Comparison of ENCODE assay signal across 8 mouse cellular contexts in genomic region chr1:157458421-157459208, GRCm38 (mm10). TPM values are rescaled to one million over a fixed set of nuclear protein-coding genes. Genes with fewer than 3 reads are reported as not detected.
DNase-seq lines count a peak whose midpoint lies in the region; ATAC-seq lines count a peak whose summit lies in the region.

Gene Cryzl2, plus strand, starts transcription at chr1:157458577.

- peak; percentile 62 for DNase-seq in right cerebral cortex, postnatal 14 days
- DNase-seq in right cerebral cortex, postnatal 36 days (ENCODE audit: low spot score in 2 of 2): no peak
- DNase-seq in heart, embryonic 10.5 days (ENCODE audit: low spot score): peak; percentile 95
- DNase-seq in kidney, adult 8-10 months: peak; percentile 90
- peak; percentile 79 for DNase-seq in thymus, postnatal 25 days

- peak within 1 kb of the TSS; percentile 65 for H3K4me2 ChIP-seq in embryonic facial prominence, embryonic 13.5 days
- H3K4me2 ChIP-seq in lung, embryonic 16.5 days (ENCODE audit: low read depth, low read length): peak within 1 kb of the TSS; percentile 80

- H3K36me3 ChIP-seq in embryonic facial prominence, embryonic 13.5 days: no peaks in the 10 kb centered on the region
- 0 out of 2 replicates have a peak, but pooled peaks cover 4% of the 10 kb centered on the region for H3K36me3 ChIP-seq in heart, embryonic 10.5 days
- no peaks in the 10 kb centered on the region for H3K36me3 ChIP-seq in lung, embryonic 16.5 days (ENCODE audit: control insufficient read depth, insufficient read depth, low read length)

- 0 out of 2 replicates have a peak, but pooled peaks cover 6% of the 10 kb centered on the region for H3K4me1 ChIP-seq in embryonic facial prominence, embryonic 13.5 days
- H3K4me1 ChIP-seq in heart, embryonic 10.5 days: peaks cover 24% of the 10 kb centered on the region
- peaks cover 3% of the 10 kb centered on the region; the same call in 1 of the 2 replicates for H3K4me1 ChIP-seq in lung, embryonic 16.5 days (replicated peaks; ENCODE audit: control insufficient read depth, insufficient read depth, low read length)

- WGBS in embryonic facial prominence, embryonic 13.5 days: 8% methylated on average over 27 of the region's 29 CpGs
- 9% methylated on average over 27 of the region's 29 CpGs for WGBS in heart, embryonic 10.5 days
- 7% methylated on average over 23 of the region's 29 CpGs for WGBS in lung, embryonic 16.5 days

- peak within 1 kb of the TSS; percentile 62 for H3K9ac ChIP-seq in embryonic facial prominence, embryonic 13.5 days
- H3K9ac ChIP-seq in lung, embryonic 16.5 days (ENCODE audit: low read length): peak within 1 kb of the TSS; percentile 66

- ATAC-seq in embryonic facial prominence, embryonic 13.5 days (ENCODE audit: insufficient number of reproducible peaks, insufficient read depth, low FRiP score, low TSS enrichment, low read depth): peak; percentile 79
- peak; percentile 97 for ATAC-seq in lung, embryonic 16.5 days (ENCODE audit: low read depth)
- peak; percentile 86 for ATAC-seq in neutrophil, adult 5-6 weeks (ENCODE audit: extremely low read depth, insufficient number of reproducible peaks, low FRiP score, poor library complexity, severe bottlenecking)

- H3K9me3 ChIP-seq in embryonic facial prominence, embryonic 13.5 days: no peaks in the 10 kb centered on the region
- H3K9me3 ChIP-seq in heart, embryonic 10.5 days: no peaks in the 10 kb centered on the region
- no peaks in the 10 kb centered on the region for H3K9me3 ChIP-seq in lung, embryonic 16.5 days (ENCODE audit: control insufficient read depth, low read length)

- H3K27me3 ChIP-seq in embryonic facial prominence, embryonic 13.5 days: no peaks in the 10 kb centered on the region
- H3K27me3 ChIP-seq in heart, embryonic 10.5 days (ENCODE audit: insufficient read depth, poor library complexity, severe bottlenecking): no peaks in the 10 kb centered on the region
- no peaks in the 10 kb centered on the region for H3K27me3 ChIP-seq in lung, embryonic 16.5 days (ENCODE audit: control insufficient read depth, insufficient read depth, low read depth, low read length)

- H3K4me3 ChIP-seq in embryonic facial prominence, embryonic 13.5 days: peak within 1 kb of the TSS; percentile 37
- H3K4me3 ChIP-seq in heart, embryonic 10.5 days: peak within 1 kb of the TSS; percentile 66
- peak within 1 kb of the TSS; percentile 53 for H3K4me3 ChIP-seq in lung, embryonic 16.5 days (ENCODE audit: low read length)

- peak within 1 kb of the TSS; percentile 44; the same call in 1 of the 2 replicates for H3K27ac ChIP-seq in embryonic facial prominence, embryonic 13.5 days
- peak within 1 kb of the TSS; percentile 89 for H3K27ac ChIP-seq in heart, embryonic 10.5 days
- no peak within 1 kb of the TSS for H3K27ac ChIP-seq in lung, embryonic 16.5 days (ENCODE audit: low read length)

RNA-seq across cellular contexts. Expression of gene Cryzl2, which starts in this region (rescaled TPM):
- 9.3 and 12.4 TPM in 2 replicates for polyA plus RNA-seq in embryonic facial prominence, embryonic 13.5 days (2015; fragmentation: Nextera tagmentation; extraction: Ambion mirVana)
- 15.1 and 31.1 TPM in 2 replicates for polyA plus RNA-seq in heart, embryonic 10.5 days (2016; fragmentation: Nextera tagmentation; extraction: Ambion mirVana)
- polyA plus RNA-seq in lung, embryonic 16.5 days (2015; fragmentation: Nextera tagmentation; extraction: Ambion mirVana): 15.6 and 17.6 TPM in 2 replicates
- 0.93 and 4.8 TPM in 2 replicates for total RNA-seq in neutrophil, adult 5-6 weeks (2017)

Comparison
In these comparisons a context has a peak if more than half of its experiments do, and no peak if none do; other contexts are left out.
1. DNase-seq: peak in right cerebral cortex, postnatal 14 days (single experiment), heart, embryonic 10.5 days (single experiment), kidney, adult 8-10 months (2 of 2) and thymus, postnatal 25 days (single experiment); none in right cerebral cortex, postnatal 36 days (0 of 2).
2. Peak in every context shown above with its lines, with median percentiles within 50 percentile points of each other: ATAC-seq and H3K4me3 ChIP-seq.